Mouse (Mus musculus) cerebellum, adult (tissue): ENCODE measurements at regions not wholly inside any gene's neighbourhood (a gene's known extent, or its start where the extent isn't known, plus 50 kb on each side); places are given as distances from the start of the nearest gene placed in this dataset.
"Not testable (repeated sequence)": the region's sequence is repeated elsewhere in the genome, so short reads cannot be mapped to it uniquely, and the experiment has no call there.

Experiments
- ATAC-seq: cut with Nextera tagmentation; 2 replicates; pipeline ENCODE4 v1.9.2; 2017; ENCODE audit warnings: mild to moderate bottlenecking, moderate library complexity, mixed read lengths; ENCODE audit not compliant: insufficient number of reproducible peaks, low FRiP score, low TSS enrichment

DNA sequence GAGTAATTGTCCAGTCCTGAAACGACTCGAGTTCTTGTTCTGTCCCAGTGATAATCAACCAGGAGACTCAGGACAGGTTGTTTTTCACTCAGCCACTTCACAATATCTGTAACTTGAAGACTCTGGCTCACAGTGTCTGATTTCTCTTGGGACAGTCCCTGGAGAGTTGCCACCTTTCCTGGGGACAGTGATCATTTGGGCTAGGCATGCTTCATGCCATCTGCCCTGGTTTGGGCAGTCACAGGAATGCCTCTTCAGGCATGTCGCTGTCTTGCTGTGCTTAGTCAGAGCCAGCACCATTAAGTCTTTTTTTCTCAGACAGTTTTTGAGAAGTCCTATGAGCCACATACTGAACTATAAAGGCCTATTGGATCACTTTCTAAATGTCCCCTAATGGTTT is 246.9 kb upstream of the Pik3r1 start:
- ATAC-seq: no peak

- no peak for ATAC-seq
Observed at GRCm38 (mm10) chr13:102016518-102016917, 248.5 kb upstream of the Pik3r1 start.

DNA sequence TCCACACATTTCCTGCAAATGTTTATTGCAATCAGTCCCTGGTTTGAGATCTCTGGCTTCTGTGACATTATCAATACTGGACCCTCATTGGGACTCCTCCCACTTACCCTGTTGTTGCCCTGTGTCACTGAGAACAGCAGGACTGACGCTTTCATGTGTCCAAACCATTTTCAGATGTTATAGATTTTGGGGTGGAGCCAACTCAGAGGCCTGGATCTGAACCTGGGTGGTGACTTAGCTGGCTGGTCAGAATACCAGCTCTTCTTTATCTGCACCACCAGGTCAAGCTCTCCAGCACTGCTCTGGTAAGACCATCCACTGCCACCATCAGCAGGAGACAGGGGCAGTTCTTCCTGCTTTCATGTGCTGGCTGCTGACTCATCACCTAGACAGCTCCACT is 254.3 kb upstream of the Pik3r1 start:
- ATAC-seq: no peak; the same call in 1 of the 2 replicates

- no peak for ATAC-seq
Observed at GRCm38 (mm10) chr13:102022757-102023156, 254.7 kb upstream of the Pik3r1 start.

DNA sequence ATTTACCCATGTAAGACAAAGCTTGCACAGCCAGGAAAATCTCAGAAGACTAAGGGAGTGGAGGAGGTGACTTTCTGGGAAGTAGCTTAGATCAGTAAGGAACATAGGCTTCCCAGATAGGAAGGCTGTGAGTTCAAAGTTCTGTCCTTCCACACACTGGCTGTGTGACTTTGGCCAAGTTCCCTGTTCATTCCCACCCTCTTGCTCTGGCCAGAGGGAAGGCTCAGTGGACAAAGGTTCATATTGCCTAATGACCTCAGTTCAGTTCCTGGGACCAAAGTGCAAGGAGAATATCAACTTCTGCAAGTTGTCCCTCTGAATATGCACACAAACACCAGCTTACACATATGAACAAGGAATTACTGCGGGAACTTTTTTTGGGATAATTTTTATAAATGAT is 255.6 kb upstream of the Pik3r1 start:
- no peak for ATAC-seq

- ATAC-seq: no peak
Observed at GRCm38 (mm10) chr13:102025138-102025537, 257.1 kb upstream of the Pik3r1 start.

DNA sequence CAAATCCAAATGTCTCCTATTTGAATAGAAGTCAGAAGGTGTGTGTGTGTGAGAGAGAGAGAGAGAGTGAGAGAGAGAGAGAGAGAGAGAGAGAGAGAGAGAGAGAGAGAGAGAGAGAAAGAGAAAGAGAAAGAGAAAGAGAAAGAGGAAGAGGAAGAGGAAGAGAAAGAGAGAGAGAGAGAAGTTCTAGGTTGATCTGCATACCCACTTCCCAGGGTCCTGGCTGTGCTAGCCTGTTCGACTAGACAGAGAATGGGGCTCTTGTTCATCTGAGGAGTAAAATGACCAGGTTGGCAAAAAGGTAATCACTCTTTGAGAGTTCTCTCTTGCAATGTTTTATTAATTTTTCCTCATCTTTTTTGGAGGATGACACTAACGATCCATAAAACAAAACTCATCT is 257.5 kb upstream of the Pik3r1 start:
- ATAC-seq: not testable (repeated sequence)

GRCm38 (mm10) chr13:102031416-102031815 is 263.4 kb upstream of the Pik3r1 start:
- no peak for ATAC-seq

DNA sequence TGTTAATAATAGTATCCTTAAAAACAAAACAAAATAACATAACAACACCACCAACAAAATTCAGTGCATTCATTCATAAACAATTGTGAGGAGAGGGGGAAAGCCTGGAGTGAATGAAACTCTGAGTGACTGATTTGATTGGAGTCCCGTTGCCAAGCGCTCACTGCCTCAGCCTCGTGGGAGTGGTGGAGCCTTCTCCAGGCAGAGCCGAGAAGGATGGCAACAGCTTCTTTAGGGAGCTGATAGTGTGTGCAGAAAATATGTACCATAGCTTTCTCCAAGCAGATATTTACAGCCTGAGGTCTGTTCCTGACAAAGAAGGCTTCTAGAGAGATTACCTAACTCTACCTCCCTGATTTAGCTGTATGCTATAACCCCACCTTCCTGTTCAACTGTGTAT is 266.5 kb upstream of the Pik3r1 start:
- ATAC-seq: no peak

GRCm38 (mm10) chr13:102036001-102036400 is 268.0 kb upstream of the Pik3r1 start:
- no peak for ATAC-seq

DNA sequence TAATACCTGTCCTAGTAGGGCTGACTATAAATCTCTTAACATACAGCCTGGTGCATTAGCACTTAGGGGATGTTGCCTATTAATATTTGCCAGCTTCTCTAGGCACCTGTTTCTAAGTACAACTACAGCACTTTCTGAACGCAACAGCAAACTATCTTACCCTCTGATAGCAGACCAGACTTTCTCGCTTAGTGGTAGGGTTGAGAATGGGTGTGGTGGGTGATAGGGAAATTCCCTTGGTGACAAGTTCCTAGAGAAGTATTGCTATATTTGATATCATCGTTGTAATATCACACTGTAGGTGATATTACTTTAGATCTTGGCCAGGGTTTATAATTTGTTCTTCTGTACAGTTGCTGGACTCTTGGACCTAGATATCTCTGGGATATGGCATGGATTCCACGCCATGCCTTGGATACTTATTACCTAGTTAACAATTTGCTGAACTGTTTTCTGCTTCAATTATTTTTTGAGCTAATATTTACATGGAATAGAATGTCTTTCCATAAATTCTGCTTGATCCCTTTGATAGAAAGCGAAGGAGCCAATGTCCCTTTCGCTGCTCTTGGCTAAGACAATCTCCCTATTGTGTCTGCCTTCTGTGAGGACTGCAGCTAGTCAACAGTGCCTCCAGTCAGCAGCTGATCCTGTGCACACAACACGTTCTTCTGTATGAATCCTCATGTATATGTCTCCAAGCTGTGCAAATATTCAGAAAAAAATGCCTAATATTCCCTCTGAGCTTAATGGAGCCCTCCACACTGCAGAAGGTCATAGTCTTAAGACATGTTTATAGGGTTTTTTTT is 269.0 kb upstream of the Pik3r1 start:
- no peak for ATAC-seq

DNA sequence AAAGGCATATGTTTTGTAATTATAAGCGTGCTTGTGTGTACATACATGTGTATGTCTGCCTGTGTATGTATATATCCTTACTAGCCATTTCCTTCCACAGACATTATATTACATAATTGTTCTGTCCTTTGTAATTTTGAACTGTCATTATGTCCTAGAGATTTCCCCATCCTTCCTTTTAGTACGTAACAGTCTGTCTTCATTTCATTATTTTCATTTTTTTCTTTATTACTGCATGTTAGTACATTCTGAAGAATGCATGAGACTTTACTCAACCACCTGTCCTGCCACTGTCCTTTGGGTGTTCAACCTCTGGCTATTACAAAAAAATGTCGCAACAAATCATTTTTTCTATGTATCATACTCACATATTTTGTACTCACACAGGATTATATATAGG is 292.2 kb upstream of the Pik3r1 start:
- no peak for ATAC-seq

GRCm38 (mm10) chr13:102064590-102065273 is 296.7 kb upstream of the Pik3r1 start:
- no peak; the same call in 1 of the 2 replicates for ATAC-seq

DNA sequence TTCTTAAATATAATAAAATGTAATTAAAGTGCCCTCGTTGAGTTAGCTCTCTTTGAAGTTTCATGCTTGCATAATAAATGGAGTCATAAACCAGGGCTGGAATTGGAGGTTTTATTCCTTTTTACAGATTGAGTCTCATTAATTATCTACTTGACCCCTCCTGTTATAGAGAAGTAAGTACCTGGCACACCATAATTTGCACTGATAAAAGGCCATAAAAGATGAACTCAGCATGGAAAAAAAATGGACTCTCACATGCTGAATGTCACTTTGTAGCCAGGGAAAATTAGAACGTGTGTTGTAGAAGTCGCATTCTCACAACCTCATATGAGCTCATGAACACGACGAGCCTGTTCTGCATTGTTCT is 297.2 kb upstream of the Pik3r1 start:
- no peak for ATAC-seq

GRCm38 (mm10) chr13:102065796-102066195 is 297.8 kb upstream of the Pik3r1 start:
- ATAC-seq: no peak

DNA sequence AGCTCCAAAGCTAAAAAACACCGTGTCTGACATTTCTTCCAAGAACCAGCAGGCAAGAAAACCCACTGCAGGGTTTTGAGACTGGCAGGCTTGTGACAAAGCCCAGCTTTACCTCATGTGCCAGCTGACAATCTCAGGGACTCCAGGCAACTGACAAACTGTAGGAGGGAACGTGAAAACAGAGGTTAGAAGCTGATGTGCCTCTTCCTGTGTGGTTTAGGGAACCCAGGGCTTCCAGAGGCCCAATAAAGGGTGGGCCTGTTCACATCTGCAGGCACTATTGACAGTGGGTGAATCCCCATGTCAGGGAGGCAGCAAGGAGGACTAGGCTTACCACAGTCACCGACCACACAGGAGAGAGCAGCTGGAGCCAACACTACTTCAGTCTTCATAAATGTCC is 302.7 kb upstream of the Pik3r1 start:
- no peak for ATAC-seq

DNA sequence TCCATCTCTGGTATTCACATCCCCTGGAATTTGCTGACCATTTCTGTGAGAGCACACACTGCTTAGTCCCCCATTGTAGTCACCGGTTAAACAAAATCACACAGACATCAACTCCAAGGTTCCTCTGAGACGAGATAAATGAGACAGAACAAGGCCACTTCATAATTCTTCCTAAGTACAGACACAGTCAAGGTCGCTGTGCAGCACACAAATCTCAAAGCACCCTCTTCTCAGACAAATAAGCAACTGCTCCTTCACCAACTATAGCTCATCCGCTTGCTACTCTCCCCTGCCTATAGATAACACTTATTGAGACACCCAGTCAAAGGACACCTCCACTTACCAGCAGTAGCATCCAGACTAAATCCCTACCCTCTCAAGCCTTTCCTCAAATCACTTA is 304.3 kb upstream of the Pik3r1 start:
- ATAC-seq: no peak

DNA sequence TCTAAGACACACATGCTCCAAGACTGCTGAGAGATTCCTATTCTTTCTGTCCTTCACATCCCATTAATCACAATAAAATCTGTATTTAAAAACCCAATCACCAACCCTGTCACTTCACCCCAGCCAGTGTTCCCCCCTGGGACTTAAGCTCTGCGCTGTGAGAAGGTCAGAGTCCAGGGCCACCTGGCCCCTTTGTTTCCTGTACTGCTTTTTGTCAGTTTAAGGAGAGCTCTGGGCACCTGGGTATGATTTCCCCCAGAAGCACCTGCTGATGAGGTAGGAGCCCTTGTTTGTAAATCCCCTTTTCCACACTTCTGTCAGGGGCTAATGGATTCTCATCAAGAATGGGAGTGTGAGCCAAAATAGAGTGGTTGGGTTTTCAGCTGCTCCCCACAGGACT is 319.7 kb upstream of the Pik3r1 start:
- no peak for ATAC-seq

DNA sequence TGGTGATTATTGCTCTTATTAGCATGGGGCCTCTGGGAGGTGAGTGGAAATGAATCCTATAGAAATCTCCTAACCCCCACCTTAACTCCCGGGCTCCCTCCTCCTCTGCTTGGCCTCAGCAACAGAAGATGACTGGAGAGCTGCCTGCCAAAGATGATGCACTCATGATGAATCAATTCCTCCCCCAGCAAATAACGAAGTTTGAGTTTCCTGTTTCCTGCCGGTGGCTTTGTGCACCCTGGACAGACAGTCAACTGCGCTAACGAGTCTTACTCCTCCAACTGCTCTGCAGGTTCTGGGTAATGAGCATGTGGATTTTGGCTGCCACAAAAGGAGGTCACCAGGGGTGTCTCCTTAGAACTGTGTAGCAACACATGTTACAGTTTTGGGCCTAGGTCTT is 321.5 kb upstream of the Pik3r1 start:
- ATAC-seq: no peak

DNA sequence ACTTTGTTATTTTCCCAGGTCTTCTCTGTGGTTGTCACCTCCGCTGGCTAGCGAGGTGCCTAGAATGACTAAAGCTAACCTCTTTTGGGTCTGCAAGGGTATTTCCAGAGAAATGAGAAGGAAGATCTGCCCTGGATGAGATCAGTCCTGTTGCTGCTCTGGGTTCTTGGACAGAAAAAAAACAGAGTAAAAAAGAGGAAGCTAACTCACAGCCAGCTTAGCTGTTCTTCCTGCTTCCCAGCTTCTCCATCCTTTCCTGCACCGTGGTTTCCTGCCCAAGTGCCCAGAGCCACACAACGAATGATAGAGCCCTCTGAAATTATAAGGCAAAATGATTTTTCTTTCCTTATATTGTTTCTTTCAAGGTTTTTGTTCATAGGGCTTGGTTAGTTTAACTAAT is 326.2 kb upstream of the Pik3r1 start:
- no peak for ATAC-seq

GRCm38 (mm10) chr13:102103161-102103560 is 335.1 kb upstream of the Pik3r1 start:
- ATAC-seq: no peak

DNA sequence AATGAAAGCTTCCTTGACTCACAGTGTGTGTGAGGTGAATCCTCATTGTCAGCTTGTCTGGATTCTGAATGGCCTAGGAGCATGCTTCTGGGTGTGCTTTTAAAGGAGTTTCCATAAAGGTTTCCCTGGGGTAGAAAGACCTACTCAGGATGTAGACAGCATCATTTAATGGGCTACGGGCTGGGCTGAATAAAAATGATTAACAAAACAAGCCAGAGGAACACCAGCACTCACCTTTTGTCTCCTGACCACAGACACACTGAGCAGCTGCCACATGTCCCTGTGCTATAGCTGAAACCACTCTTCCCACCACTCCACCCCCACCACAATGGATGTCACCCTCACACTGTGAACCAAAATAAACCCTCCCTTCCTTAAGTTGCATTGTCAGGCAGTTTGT is 338.2 kb upstream of the Pik3r1 start:
- no peak for ATAC-seq
